Mouse (Mus musculus) Muller cell, postnatal 12 days (primary cell): ENCODE results near the gene Trim7.
"Not testable (repeated sequence)": the region's sequence is repeated elsewhere in the genome, so short reads cannot be mapped to it uniquely, and the experiment has no call there.

Experiments
- DNase-seq: peaks from one replicate; pipeline ENCODE4 v3.0.0-alpha.2; 2015; ENCODE audit errors: inconsistent ontology term

The Trim7 gene

GRCm38 (mm10) chr11:48823536-48823972 is 2.4 kb upstream of the Trim7 start:
- DNase-seq = peak; percentile 77

DNA sequence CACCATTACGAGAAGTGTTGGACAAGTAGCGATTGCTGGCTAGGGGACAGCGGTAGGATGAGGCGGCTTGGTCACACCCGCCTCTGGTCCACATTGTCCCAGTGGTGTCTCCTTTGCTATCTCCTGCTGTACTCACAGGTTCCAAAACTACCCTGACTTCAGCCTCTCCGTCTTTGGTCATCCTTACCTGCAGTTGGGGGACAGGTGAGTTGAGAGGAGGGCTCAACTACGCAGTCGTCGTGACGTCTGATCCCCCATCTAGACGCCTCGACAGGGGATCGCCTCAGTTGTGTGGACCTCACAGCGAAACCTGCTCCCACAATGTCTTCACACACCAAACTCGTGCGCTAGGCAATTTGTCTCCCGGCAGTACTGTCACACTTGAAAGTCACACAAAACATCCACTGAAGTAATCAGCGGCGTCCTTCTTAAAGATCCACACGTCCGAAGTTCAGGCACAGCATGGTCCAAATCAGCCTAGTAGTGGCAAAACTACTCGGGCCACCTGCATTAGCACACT is 1.6 kb upstream of the Trim7 start:
- no peak for DNase-seq

DNA sequence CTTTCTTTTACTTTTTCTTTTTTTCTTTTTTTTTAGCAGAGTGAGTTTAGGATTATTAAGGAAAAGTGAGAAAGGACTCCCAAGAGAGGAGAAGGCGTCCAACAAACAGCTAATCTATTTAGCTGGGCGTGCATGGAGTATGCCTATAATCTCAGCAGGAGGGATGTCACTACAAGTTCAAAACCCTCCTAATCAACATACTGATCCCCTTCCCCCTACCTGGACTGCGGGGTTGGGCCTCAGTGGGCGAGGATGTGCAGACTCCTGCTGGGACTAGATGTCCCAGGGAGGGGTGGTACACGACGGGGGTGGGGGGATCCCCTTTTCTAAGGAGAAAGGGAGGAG is 784 bp downstream of the Trim7 start:
- peak; percentile 56 for DNase-seq

DNA sequence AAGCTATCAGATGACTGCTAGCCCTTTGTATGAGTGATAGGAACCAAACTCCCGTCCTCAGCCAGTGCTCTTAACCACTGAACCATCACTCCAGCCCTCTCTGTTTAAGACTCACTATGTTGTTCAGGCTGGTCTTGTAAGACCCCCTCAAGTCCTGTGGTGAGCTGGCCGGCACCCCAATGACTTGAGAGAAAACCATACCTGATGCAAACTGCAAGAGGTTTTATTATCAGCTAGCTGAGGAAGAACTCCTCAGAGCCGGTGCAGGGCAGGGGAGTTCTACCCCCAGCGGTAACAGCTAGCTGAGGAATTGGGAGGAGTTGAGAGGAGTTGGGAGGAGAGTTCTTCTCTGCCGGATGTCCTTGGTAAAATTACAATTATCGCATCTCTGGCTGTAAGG is 2.0 kb downstream of the Trim7 start:
- DNase-seq = no peak

DNA sequence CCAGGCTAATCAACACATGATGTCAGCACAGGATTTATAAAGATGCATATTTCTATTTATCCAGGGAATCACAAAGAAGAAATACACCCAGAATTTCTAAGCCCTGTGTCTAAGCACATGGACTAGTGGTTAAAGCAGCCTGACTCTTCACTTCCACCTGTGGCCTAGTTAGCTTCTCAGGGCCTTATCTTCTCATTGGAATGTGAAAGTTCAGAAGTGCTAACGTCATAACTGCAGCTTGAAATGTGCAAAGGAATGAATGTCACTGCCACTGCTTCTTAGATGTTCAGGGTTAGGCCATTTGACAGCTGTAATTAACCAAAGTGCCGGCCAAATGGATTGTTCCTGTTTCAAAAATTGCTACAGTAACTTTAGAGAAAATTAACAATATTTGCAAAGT is 4.3 kb downstream of the Trim7 start:
- DNase-seq = no peak

- no peak for DNase-seq
Observed at GRCm38 (mm10) chr11:48831273-48831672, 5.3 kb downstream of the Trim7 start.

GRCm38 (mm10) chr11:48833078-48833730 is 7.3 kb downstream of the Trim7 start:
- DNase-seq = no peak

- DNase-seq = peak; percentile 94
Observed at GRCm38 (mm10) chr11:48833731-48834639, 8.0 kb downstream of the Trim7 start.

GRCm38 (mm10) chr11:48835923-48836322 is 10.0 kb downstream of the Trim7 start:
- DNase-seq = no peak

DNA sequence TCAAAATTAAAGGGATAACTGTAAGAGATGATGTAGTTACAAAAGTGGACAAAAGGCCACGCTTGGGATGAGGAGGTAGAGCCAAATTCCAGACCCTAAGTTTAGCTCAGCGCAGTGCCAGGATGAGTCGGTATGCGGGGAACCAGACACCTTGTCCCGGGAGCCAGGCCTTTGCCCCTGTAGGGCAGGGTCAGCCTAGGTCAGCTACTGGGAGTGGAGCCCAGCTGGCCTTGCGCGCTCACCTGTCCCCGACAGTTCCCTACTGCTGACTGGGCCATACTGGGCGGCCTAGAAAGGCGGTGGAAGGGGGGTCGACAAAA is 11.0 kb downstream of the Trim7 start:
- no peak for DNase-seq

- DNase-seq = peak; percentile 83
Observed at GRCm38 (mm10) chr11:48837310-48838180, 11.6 kb downstream of the Trim7 start.

DNA sequence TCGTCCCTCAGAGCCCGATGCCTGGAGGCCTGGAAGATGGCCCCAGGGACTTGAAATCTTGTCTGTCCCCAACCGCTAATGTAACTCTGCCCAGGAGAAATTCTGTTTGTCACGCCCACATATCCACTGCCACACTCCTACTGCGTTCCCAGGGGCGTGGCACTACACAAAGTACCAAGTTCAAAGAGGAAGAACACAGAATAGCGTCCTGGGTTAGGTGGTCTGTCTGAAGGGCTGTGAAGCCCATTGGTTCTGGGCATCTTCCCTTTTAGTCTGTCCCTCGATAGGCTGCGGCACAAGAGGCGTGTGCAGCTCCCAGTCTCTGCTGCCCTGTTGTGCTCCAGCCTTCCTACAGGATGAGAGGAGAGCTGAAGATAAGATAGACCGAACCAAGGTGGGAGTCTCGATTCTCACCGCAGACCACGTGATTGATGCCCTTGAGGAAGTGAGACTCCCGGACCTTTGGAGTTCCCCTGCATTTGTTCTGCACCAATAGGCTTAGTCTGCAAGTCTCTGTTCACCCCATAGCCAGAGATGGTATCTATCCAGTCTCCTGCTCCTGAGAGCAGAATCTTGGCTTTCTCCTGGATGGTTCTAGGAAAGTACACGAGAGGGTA is 12.3 kb downstream of the Trim7 start:
- DNase-seq = peak; percentile 60

GRCm38 (mm10) chr11:48838879-48839680 is 13.1 kb downstream of the Trim7 start:
- no peak for DNase-seq

DNA sequence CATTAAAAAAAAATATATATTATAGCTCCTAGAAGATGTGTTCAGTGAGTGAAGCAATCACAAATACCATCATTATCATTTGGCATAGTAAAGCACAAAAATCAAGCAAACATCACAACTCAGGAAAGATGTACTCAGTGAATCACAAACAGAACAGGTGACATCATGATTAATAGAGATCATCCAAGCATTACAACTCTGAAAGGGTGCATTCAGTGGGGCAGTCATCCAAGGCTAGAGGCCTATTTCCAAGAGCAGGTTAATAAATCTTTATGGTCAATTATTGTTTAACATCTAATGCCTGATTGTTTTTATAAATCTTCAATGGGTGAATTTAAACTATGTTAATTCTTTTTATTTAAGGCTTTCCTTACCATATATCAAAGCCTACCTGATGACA is 14.9 kb downstream of the Trim7 start:
- no peak for DNase-seq

DNA sequence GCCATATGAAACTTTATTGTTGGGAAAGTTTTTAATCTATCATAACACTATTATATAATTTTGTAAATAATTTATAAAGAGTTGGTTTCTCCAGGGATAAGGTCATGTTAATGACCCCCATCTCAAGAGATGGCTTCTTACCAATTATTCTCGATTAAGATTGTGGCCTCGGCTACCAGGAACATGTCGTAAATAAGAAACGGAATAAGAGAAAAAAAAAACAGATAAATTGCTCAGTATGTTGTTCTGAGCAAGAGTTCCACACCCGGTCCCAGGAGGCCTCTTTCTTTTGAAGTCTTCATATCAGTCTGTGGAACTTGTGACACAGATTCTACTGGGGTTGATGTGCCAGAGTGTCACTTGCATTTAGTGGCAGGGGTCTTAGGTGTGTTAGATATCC is 15.3 kb downstream of the Trim7 start:
- DNase-seq = no peak

GRCm38 (mm10) chr11:48842378-48842792 is 16.4 kb downstream of the Trim7 start:
- DNase-seq = no peak

DNA sequence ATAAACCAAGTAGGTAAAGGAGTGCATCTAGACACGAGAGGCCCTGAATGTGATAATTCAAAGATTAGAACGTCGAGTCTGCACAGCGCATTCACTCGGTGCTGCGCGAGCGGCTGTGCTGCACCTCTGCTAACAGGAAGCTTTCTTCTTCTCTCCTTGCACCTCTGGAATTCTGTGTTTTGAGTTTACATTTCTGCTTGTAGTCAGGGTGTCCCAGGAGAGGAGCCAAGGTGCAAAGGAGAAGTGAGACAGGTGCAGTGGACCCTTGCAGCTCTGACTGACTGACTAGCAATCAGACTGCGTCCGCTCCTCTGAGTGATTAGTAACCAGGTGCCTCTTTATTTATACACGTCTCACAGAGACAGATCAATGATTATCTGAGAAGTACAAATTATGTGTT is 17.3 kb downstream of the Trim7 start:
- DNase-seq = no peak

- peak; percentile 17 for DNase-seq
Observed at GRCm38 (mm10) chr11:48844309-48844708, 18.4 kb downstream of the Trim7 start.

GRCm38 (mm10) chr11:48845244-48845815 is 19.4 kb downstream of the Trim7 start:
- no peak for DNase-seq

- DNase-seq = not testable (repeated sequence)
Observed at GRCm38 (mm10) chr11:48846362-48846761, 20.4 kb downstream of the Trim7 start.
